Mouse (Mus musculus) intestine, embryonic 16.5 days (tissue): Measurements from ENCODE around the gene Tspyl3. TPM values are rescaled to one million over a fixed set of nuclear protein-coding genes. Genes with fewer than 3 reads are reported as not detected.

Experiments used
- ATAC-seq: fragments of 200-750 bp; cut with Nextera tagmentation; 2 replicates; pipeline ENCODE4 v1.8.0; 2017; ENCODE audit warnings: moderate TSS enrichment, moderate library complexity
- H3K27ac ChIP-seq: fragments of 300-500 bp; sonication (generic); 2 replicates; pipeline ENCODE4 v1.5.1; 2014; ENCODE audit warnings: mild to moderate bottlenecking, low read length
- H3K27me3 ChIP-seq: fragments of 300-500 bp; sonication (generic); replicated peaks from 2 replicates; pipeline ENCODE4 v1.6.1; 2014; ENCODE audit warnings: low read length, control low read depth, mixed read lengths; ENCODE audit not compliant: control insufficient read depth, insufficient read depth
- H3K36me3 ChIP-seq: fragments of 300-500 bp; sonication (generic); 2 replicates; pipeline ENCODE4 v1.6.1; 2014; ENCODE audit warnings: low read length, control low read depth; ENCODE audit not compliant: control insufficient read depth, insufficient read depth
- H3K4me1 ChIP-seq: fragments of 300-500 bp; sonication (generic); 2 replicates; pipeline ENCODE4 v1.6.1; 2014; ENCODE audit warnings: low read length, control low read depth, mixed read lengths; ENCODE audit not compliant: control insufficient read depth, insufficient read depth
- H3K4me2 ChIP-seq: fragments of 300-500 bp; sonication (generic); 2 replicates; pipeline ENCODE4 v1.6.1; 2014; ENCODE audit warnings: low read depth, low read length, control low read depth
- H3K4me3 ChIP-seq: fragments of 300-500 bp; sonication (generic); 2 replicates; pipeline ENCODE4 v1.5.1; 2014; ENCODE audit warnings: mild to moderate bottlenecking, low read length
- H3K9ac ChIP-seq: fragments of 300-500 bp; sonication (generic); 2 replicates; pipeline ENCODE4 v1.6.1; 2014; ENCODE audit warnings: low read depth, low read length
- H3K9me3 ChIP-seq: fragments of 300-500 bp; sonication (generic); 2 replicates; pipeline ENCODE4 v1.6.1; 2016; ENCODE audit warnings: low read length, control low read depth; ENCODE audit not compliant: control insufficient read depth
- WGBS: fragments of 180-500 bp; shearing (Covaris S2); extraction: QIAGEN DNeasy Blood & Tissue Kit; methylation state at CpG from one replicate; pipeline ENCODE4 v1.1.7; 2014; 5-methylcytosine and 5-hydroxymethylcytosine counted together
- polyA plus RNA-seq: library from polyadenylated mRNA; unstranded; fragments of >200 nt; fragmentation: Nextera tagmentation; extraction: Ambion mirVana; gene quantifications from 2 replicates; pipeline ENCODE4 v1.2.1, GENCODE M21; 2015

Tspyl3 gene
- polyA plus RNA-seq, 1 experiment from 2014 or later: 10.7 TPM

DNA sequence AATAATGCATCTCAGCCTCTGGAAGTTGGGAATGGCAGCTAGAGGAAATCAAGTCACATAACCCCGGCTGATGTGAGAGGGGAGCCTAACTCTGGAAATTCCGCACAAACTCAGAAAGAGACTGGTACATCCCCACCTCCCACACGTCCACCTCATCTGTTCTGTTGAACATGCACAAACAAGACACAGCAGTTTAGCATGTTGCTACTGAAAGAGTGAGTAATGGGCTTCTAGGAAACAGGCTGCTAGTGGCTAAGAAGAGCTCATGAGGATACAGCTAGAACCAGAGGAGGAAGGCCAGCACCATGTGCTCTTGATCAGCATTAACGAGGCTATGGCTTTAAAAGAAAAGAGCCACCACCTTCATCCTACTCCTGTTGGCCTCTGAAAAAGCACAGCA, 12.7 kb upstream of the Tspyl3 start:
- H3K4me3 ChIP-seq: peak overlapping the region; percentile 88
- H3K9ac ChIP-seq: peak overlapping the region; percentile 99

DNA sequence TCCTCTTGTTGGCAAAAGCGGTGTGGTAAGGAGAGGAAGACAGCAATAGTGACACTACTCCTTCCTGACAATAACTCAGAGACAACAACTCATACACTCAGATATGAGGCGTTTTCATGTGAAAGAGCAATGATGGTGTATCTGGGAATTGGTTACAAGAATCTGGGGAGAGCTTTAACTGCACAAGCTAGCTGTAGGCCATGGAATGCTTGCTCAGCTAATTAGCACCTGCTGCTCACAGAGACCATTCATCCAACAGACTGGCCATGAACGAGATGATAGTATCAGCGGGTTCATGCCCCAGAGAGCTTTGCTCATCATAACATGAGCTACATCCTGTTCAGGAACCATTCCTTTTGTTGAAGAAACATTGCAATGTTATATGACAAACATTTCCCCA, 12.0 kb upstream of the Tspyl3 start:
- Histone ChIP-seq H3K9ac (0 out of 2 replicates have a peak overlapping the region, but pooled peaks have one; percentile 99), H3K4me3 (peak overlapping the region; percentile 88), H3K27me3 (no peaks in the 10 kb centered on the region), H3K9me3 (no peaks in the 10 kb centered on the region), H3K4me1 (peaks cover 22% of the 10 kb centered on the region), H3K27ac (peak overlapping the region; percentile 98; the same call in 1 of the 2 replicates), H3K4me2 (peak overlapping the region; percentile 66), H3K36me3 (peaks cover 14% of the 10 kb centered on the region)
- no peak for ATAC-seq
- 64% methylated on average over 4 of the region's 4 CpGs for WGBS

More for the DNA sequence above, 12.7 kb upstream of the Tspyl3 start:
- Histone ChIP-seq H3K4me1 (peaks cover 26% of the 10 kb centered on the region), H3K9me3 (no peaks in the 10 kb centered on the region), H3K4me2 (peak overlapping the region; percentile 66), H3K27ac (peak overlapping the region; percentile 98), H3K27me3 (no peaks in the 10 kb centered on the region), H3K36me3 (peaks cover 10% of the 10 kb centered on the region)
- ATAC-seq: no peak
- 61% methylated on average over 4 of the region's 4 CpGs for WGBS

DNA sequence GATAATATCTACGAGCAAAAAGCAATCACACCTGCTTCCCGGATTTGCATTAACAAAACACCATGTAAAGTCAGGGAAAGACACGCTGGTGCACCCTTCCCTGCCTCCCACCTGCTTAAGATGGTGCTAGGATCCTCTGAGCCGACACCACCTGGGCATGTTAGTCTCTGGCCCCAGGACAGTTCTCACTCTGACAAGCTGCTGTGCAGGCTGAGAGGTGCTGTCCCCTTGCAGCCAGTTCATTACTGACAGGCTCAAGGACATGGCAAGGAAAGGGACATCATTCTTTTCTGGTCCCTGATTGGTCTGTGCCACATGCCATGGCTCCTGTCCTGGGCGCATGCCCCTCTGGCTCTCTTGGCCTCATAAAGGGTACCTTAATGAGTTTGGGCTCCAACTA, 3.3 kb upstream of the Tspyl3 start:
- H3K9me3 ChIP-seq: no peaks in the 10 kb centered on the region
- no peak overlapping the region for H3K9ac ChIP-seq
- 80% methylated on average over 5 of the region's 5 CpGs for whole genome bisulfite sequencing
- peaks cover 20% of the 10 kb centered on the region for H3K4me1 ChIP-seq
- no peak overlapping the region for H3K4me2 ChIP-seq
- H3K36me3 ChIP-seq: peaks cover 30% of the 10 kb centered on the region
- no peaks in the 10 kb centered on the region for H3K27me3 ChIP-seq
- peak overlapping the region; percentile 0; the same call in 1 of the 2 replicates for H3K27ac ChIP-seq
- no peak overlapping the region for H3K4me3 ChIP-seq
- ATAC-seq: no peak

DNA sequence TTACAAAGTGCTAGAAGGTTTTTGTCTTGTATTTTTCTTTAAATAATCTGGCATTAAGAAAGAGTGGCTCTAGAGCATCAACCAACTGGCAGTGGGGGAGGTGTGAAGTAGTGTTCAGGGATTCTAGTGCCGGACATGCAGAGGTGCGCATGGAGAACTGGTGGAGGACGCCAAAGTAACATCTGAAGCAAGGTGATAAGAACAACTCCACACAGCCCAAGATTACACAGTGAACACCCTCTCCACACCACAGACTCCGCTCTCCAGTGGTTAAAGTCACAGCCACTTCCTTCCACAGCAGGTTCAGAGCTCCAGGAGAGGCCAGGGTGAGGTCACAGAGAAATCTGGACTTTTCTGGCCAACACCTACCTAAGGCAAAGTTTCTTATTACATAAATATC, 2.7 kb upstream of the Tspyl3 start:
- peaks cover 20% of the 10 kb centered on the region for H3K4me1 ChIP-seq
- no peaks in the 10 kb centered on the region for H3K9me3 ChIP-seq
- no peak overlapping the region for H3K9ac ChIP-seq
- no peak overlapping the region for H3K27ac ChIP-seq
- H3K27me3 ChIP-seq: no peaks in the 10 kb centered on the region
- H3K36me3 ChIP-seq: peaks cover 30% of the 10 kb centered on the region
- no peak overlapping the region for H3K4me2 ChIP-seq
- no peak overlapping the region for H3K4me3 ChIP-seq
- ATAC-seq: peak; percentile 9; the same call in 1 of the 2 replicates
- 90% methylated on average over 4 of the region's 4 CpGs for WGBS

DNA sequence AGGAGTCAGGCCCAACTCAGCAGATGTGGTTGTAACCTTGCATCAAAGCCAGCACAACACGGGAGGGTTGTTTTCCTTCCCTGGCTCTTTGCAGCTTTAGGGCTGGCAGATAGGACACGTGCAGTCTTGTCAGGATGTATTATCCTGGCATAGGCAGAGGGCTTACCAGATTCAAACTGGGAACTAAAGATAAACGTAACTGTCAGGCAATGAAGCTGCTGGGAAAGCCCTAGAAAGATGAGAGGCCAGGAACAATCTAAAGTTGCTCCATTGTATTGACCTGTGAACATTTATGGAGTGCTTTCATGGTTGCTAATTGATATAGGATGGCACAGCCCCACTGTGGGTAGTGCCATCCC, 333 bp upstream of the Tspyl3 start:
- peak; percentile 25; the same call in 1 of the 2 replicates for ATAC-seq
- Histone ChIP-seq H3K27ac (peak overlapping the region; percentile 79), H3K9ac (peak overlapping the region; percentile 79), H3K27me3 (no peaks in the 10 kb centered on the region), H3K4me2 (peak overlapping the region; percentile 77), H3K36me3 (peaks cover 13% of the 10 kb centered on the region), H3K9me3 (no peaks in the 10 kb centered on the region), H3K4me1 (peaks cover 14% of the 10 kb centered on the region), H3K4me3 (peak overlapping the region; percentile 58)
- WGBS: 5% methylated on average over 3 of the region's 3 CpGs

DNA sequence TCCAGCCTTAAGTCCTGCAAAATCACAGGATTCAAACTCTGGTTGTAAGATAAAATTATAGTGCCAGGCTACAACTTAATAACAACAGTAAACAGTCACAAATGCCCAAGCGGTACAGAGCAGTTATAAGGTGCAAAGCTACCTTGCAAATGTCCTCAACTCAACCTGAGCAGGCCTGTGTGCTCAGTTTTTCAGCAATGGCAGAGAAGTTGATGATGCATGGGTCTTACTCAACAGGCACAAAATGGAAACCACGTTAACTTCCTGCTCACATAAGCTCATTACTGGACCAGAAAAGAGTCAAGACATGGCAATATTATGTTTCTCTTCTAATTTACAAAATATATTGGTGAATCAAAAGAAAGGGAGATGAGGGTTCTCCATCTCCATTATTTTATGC, 2.7 kb downstream of the Tspyl3 start:
- Histone ChIP-seq H3K27me3 (no peaks in the 10 kb centered on the region), H3K4me3 (no peak overlapping the region), H3K27ac (no peak overlapping the region), H3K36me3 (no peaks in the 10 kb centered on the region), H3K4me1 (peaks cover 14% of the 10 kb centered on the region), H3K9ac (no peak overlapping the region), H3K4me2 (no peak overlapping the region), H3K9me3 (no peaks in the 10 kb centered on the region)
- ATAC-seq: no peak
- 96% methylated on average over 2 of the region's 2 CpGs for WGBS

DNA sequence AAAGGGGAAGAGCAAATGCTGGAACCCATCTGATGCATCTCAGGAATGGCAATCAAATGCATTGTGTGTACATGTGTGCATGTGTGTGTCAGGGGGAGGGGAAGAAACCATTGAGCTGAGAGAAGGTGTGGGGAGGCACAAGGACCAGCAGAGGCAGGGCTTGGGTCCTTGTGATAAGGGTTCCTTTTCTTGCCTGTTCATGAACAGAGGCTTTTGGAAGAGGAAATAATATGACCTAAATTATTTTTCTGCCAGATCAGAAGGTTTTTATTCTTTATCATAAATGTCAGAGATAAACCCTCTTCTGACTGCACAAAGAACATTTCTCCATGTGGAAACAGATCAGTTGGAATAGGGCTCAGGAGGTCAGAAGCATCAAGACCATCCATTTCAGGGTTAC, 3.1 kb downstream of the Tspyl3 start:
- H3K4me2 ChIP-seq: no peak overlapping the region
- H3K27ac ChIP-seq: no peak overlapping the region
- no peak for ATAC-seq
- no peaks in the 10 kb centered on the region for H3K27me3 ChIP-seq
- no peak overlapping the region for H3K9ac ChIP-seq
- H3K36me3 ChIP-seq: no peaks in the 10 kb centered on the region
- no peaks in the 10 kb centered on the region for H3K9me3 ChIP-seq
- H3K4me1 ChIP-seq: peaks cover 14% of the 10 kb centered on the region
- no peak overlapping the region for H3K4me3 ChIP-seq

DNA sequence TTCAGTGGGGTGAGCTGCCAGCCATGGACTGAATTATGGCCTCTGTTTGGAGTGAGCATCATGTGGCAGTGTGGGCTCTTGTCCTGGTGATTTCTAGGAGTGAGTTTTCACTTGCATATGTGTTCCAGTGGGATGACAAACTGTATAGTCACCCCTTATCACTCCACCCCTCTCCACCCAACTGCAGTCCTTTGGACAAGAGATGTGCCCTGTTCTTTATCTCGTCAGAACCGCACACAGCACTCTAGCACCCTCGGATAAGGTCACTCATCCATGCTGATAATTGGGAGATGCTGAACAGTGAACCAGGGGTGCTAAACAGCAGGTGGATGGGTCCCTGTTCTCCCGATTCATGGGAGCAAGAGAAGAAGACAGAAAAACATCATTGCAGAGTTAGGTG, 3.6 kb downstream of the Tspyl3 start:
- no peak overlapping the region for H3K4me2 ChIP-seq
- no peaks in the 10 kb centered on the region for H3K36me3 ChIP-seq
- no peaks in the 10 kb centered on the region for H3K27me3 ChIP-seq
- no peak overlapping the region for H3K27ac ChIP-seq
- ATAC-seq: no peak
- no peaks in the 10 kb centered on the region for H3K9me3 ChIP-seq
- no peak overlapping the region for H3K4me3 ChIP-seq
- no peak overlapping the region for H3K9ac ChIP-seq
- 80% methylated on average over 4 of the region's 4 CpGs for WGBS
- peaks cover 14% of the 10 kb centered on the region for H3K4me1 ChIP-seq

DNA sequence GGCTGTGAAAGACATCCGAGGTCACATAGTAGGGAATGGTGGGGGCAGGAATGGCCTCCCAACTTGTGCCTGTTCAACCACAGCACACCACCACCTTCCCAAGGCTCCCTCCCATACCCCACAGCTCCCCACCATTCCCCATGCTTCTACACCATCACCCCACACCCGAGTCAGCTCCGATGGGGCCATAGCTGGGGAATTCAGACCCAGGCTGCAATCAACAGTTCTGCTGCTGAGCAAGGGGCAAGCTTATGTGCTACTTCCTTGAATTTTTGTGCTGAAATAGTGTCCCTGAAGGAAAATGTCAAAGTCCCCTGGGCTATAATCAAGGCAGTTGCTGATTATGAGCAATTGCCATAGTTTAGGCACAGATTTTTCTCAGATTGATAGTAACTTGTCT, 6.7 kb downstream of the Tspyl3 start:
- H3K4me2 ChIP-seq: no peak overlapping the region; the same call in 1 of the 2 replicates
- WGBS: 38% methylated on average over 3 of the region's 3 CpGs
- H3K9ac ChIP-seq: peak overlapping the region; percentile 43
- peaks cover 3% of the 10 kb centered on the region; the same call in 1 of the 2 replicates for H3K4me1 ChIP-seq
- peak overlapping the region; percentile 94 for H3K27ac ChIP-seq
- no peaks in the 10 kb centered on the region for H3K9me3 ChIP-seq
- no peak overlapping the region for H3K4me3 ChIP-seq
- ATAC-seq: peak; percentile 94
- no peaks in the 10 kb centered on the region for H3K27me3 ChIP-seq
- H3K36me3 ChIP-seq: no peaks in the 10 kb centered on the region

DNA sequence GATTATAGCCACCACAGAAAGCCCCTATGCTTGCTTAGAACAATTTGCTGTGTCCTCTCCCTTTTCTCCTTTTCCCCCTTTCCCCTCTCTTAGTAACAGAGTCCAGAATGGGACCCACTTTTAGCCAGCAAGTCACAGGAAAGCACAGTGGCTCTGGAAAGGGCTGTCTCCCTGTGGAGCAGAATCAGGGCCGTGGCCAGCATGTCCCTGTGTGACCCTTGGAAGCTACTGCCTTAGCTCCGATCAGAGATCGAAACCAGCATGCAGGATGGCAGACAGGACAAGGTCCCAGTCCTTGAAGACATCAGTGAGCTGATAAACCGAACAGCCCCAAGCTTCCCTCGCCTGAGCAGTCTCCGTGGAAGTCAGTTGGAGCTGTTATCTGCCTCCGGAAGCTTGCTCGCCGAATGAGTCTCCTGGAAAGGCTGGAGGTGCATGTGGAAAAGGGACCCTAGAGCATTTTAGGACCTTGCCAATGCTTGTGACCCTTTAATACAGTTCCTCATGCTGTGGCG, 7.4 kb downstream of the Tspyl3 start:
- Histone ChIP-seq H3K36me3 (no peaks in the 10 kb centered on the region), H3K4me1 (peaks cover 3% of the 10 kb centered on the region; the same call in 1 of the 2 replicates), H3K4me2 (no peak overlapping the region; the same call in 1 of the 2 replicates), H3K9me3 (no peaks in the 10 kb centered on the region), H3K27me3 (no peaks in the 10 kb centered on the region), H3K27ac (peak overlapping the region; percentile 94), H3K9ac (peak overlapping the region; percentile 43; the same call in 1 of the 2 replicates), H3K4me3 (no peak overlapping the region)
- WGBS: 67% methylated on average over 10 of the region's 10 CpGs
- ATAC-seq: peak; percentile 72
